Mouse (Mus musculus): Measurements from ENCODE around the gene Eri2.

Eri2 gene

GRCm38 (mm10) chr7:119793586-119794250 lies at the start of gene Eri2, which contains the start of gene Rexo5:
Eri2 (minus strand) TSS chr7:119794058.
Rexo5 (plus strand) TSS chr7:119794006.
- in situ Hi-C loops (cut with MboI; ENCODE audit: low pct_unique_long_range_greater_than_20kb in 1 of 2, low sequenced_read_pairs in 2 of 2, unreplicated experiment in 1 of 2), result no loop called here

GRCm38 (mm10) chr7:119841820-119842449 lies 48.1 kb upstream of the Eri2 start:
- in situ Hi-C loops (cut with MboI; ENCODE audit: low pct_unique_long_range_greater_than_20kb in 1 of 2, low sequenced_read_pairs in 2 of 2, unreplicated experiment in 1 of 2), result loop anchor here (10.0 to 25.0 kb wide), 2 partner anchors 203 to 370 kb away; partner anchors contain the start of genes Abca14 (in 2 of the 2) and Crym (in 2 of the 2)

- in situ Hi-C loops (cut with MboI; ENCODE audit: low pct_unique_long_range_greater_than_20kb in 1 of 2, low sequenced_read_pairs in 2 of 2, unreplicated experiment in 1 of 2), result loop anchor here (25.0 kb wide), 1 partner anchor 376 kb away; the partner anchor contains the start of genes Abca14 (in 2 of the 2) and Crym (in 2 of the 2)
These were observed 42.3 kb upstream of the Eri2 start for GRCm38 (mm10) chr7:119835996-119836777.

GRCm38 (mm10) chr7:119835371-119835770 lies 41.5 kb upstream of the Eri2 start:
- in situ Hi-C loops (cut with MboI; ENCODE audit: low pct_unique_long_range_greater_than_20kb in 1 of 2, low sequenced_read_pairs in 2 of 2, unreplicated experiment in 1 of 2), result loop anchor here (25.0 kb wide), 1 partner anchor 377 kb away; the partner anchor contains the start of genes Abca14 (in 2 of the 2) and Crym (in 2 of the 2)

- in situ Hi-C loops (cut with MboI; ENCODE audit: low pct_unique_long_range_greater_than_20kb in 1 of 2, low sequenced_read_pairs in 2 of 2, unreplicated experiment in 1 of 2), result no loop called here
These were observed 14.9 kb upstream of the Eri2 start for GRCm38 (mm10) chr7:119808723-119809122.

GRCm38 (mm10) chr7:119807396-119807795 lies 13.5 kb upstream of the Eri2 start:
- in situ Hi-C loops (cut with MboI; ENCODE audit: low pct_unique_long_range_greater_than_20kb in 1 of 2, low sequenced_read_pairs in 2 of 2, unreplicated experiment in 1 of 2), result no loop called here

GRCm38 (mm10) chr7:119800991-119801390 lies 7.1 kb upstream of the Eri2 start:
- in situ Hi-C loops (cut with MboI; ENCODE audit: low pct_unique_long_range_greater_than_20kb in 1 of 2, low sequenced_read_pairs in 2 of 2, unreplicated experiment in 1 of 2), result no loop called here

- in situ Hi-C loops (cut with MboI; ENCODE audit: low pct_unique_long_range_greater_than_20kb in 1 of 2, low sequenced_read_pairs in 2 of 2, unreplicated experiment in 1 of 2), result no loop called here
These were observed 6.6 kb upstream of the Eri2 start for GRCm38 (mm10) chr7:119800488-119800887.

- in situ Hi-C loops (cut with MboI; ENCODE audit: low pct_unique_long_range_greater_than_20kb in 1 of 2, low sequenced_read_pairs in 2 of 2, unreplicated experiment in 1 of 2), result no loop called here
These were observed 1.5 kb upstream of the Eri2 start for GRCm38 (mm10) chr7:119795311-119795710.

- in situ Hi-C loops (cut with MboI; ENCODE audit: low pct_unique_long_range_greater_than_20kb in 1 of 2, low sequenced_read_pairs in 2 of 2, unreplicated experiment in 1 of 2), result no loop called here
These were observed 387 bp upstream of the Eri2 start for GRCm38 (mm10) chr7:119794251-119794638.

- in situ Hi-C loops (cut with MboI; ENCODE audit: low pct_unique_long_range_greater_than_20kb in 1 of 2, low sequenced_read_pairs in 2 of 2, unreplicated experiment in 1 of 2), result no loop called here
These were observed 4.8 kb downstream of the Eri2 start for GRCm38 (mm10) chr7:119789024-119789423.

GRCm38 (mm10) chr7:119784908-119785307 lies 8.9 kb downstream of the Eri2 start:
- in situ Hi-C loops (cut with MboI; ENCODE audit: low pct_unique_long_range_greater_than_20kb in 1 of 2, low sequenced_read_pairs in 2 of 2, unreplicated experiment in 1 of 2), result no loop called here

- in situ Hi-C loops (cut with MboI; ENCODE audit: low pct_unique_long_range_greater_than_20kb in 1 of 2, low sequenced_read_pairs in 2 of 2, unreplicated experiment in 1 of 2), result no loop called here
These were observed 10.4 kb downstream of the Eri2 start for GRCm38 (mm10) chr7:119783453-119783852.

GRCm38 (mm10) chr7:119769895-119770294 lies 24.0 kb downstream of the Eri2 start:
- in situ Hi-C loops (cut with MboI; ENCODE audit: low pct_unique_long_range_greater_than_20kb in 1 of 2, low sequenced_read_pairs in 2 of 2, unreplicated experiment in 1 of 2), result no loop called here

- in situ Hi-C loops (cut with MboI; ENCODE audit: low pct_unique_long_range_greater_than_20kb in 1 of 2, low sequenced_read_pairs in 2 of 2, unreplicated experiment in 1 of 2), result no loop called here
These were observed 26.9 kb downstream of the Eri2 start for GRCm38 (mm10) chr7:119766996-119767395.

- in situ Hi-C loops (cut with MboI; ENCODE audit: low pct_unique_long_range_greater_than_20kb in 1 of 2, low sequenced_read_pairs in 2 of 2, unreplicated experiment in 1 of 2), result no loop called here
These were observed 29.5 kb downstream of the Eri2 start for GRCm38 (mm10) chr7:119764377-119764776.

GRCm38 (mm10) chr7:119762166-119762697 lies 31.6 kb downstream of the Eri2 start:
- in situ Hi-C loops (cut with MboI; ENCODE audit: low pct_unique_long_range_greater_than_20kb in 1 of 2, low sequenced_read_pairs in 2 of 2, unreplicated experiment in 1 of 2), result no loop called here

- in situ Hi-C loops (cut with MboI; ENCODE audit: low pct_unique_long_range_greater_than_20kb in 1 of 2, low sequenced_read_pairs in 2 of 2, unreplicated experiment in 1 of 2), result no loop called here
These were observed 33.3 kb downstream of the Eri2 start, which contains the start of gene Acsm3 for GRCm38 (mm10) chr7:119760527-119760951. Acsm3 (plus strand) TSS chr7:119760923.

- in situ Hi-C loops (cut with MboI; ENCODE audit: low pct_unique_long_range_greater_than_20kb in 1 of 2, low sequenced_read_pairs in 2 of 2, unreplicated experiment in 1 of 2), result no loop called here
These were observed 40.2 kb downstream of the Eri2 start for GRCm38 (mm10) chr7:119753696-119754095.

Data from mouse embryonic stem cell (cell line).